Mouse (Mus musculus) lung, embryonic 15.5 days (tissue): ENCODE data around the gene Lce3d. TPM values are rescaled to one million over a fixed set of nuclear protein-coding genes. Genes with fewer than 3 reads are reported as not detected.

Experiments used
- ATAC-seq: fragments of 200-750 bp; cut with Nextera tagmentation; 2 replicates; pipeline ENCODE4 v1.8.0; 2017; ENCODE audit warnings: moderate number of reproducible peaks, borderline replicate concordance; ENCODE audit not compliant: low FRiP score, low TSS enrichment; ENCODE audit errors: extremely low read depth
- H3K27ac ChIP-seq: fragments of 300-500 bp; sonication (generic); 2 replicates; pipeline ENCODE4 v1.5.1; 2015; ENCODE audit warnings: moderate library complexity, mild to moderate bottlenecking, inconsistent platforms
- H3K27me3 ChIP-seq: fragments of 300-500 bp; sonication (generic); 2 replicates; pipeline ENCODE4 v1.6.1; 2015; ENCODE audit warnings: inconsistent platforms
- H3K36me3 ChIP-seq: fragments of 300-500 bp; sonication (generic); 2 replicates; pipeline ENCODE4 v1.6.1; 2015; ENCODE audit warnings: inconsistent platforms
- H3K4me1 ChIP-seq: fragments of 300-500 bp; sonication (generic); 2 replicates; pipeline ENCODE4 v1.6.1; 2015; ENCODE audit warnings: inconsistent platforms
- H3K4me2 ChIP-seq: fragments of 300-500 bp; sonication (generic); 2 replicates; pipeline ENCODE4 v1.6.1; 2015; ENCODE audit warnings: inconsistent platforms, mild to moderate bottlenecking, moderate library complexity
- H3K4me3 ChIP-seq: fragments of 300-500 bp; sonication (generic); 2 replicates; pipeline ENCODE4 v1.5.1; 2015; ENCODE audit warnings: mild to moderate bottlenecking, inconsistent platforms
- H3K9ac ChIP-seq: fragments of 300-500 bp; sonication (generic); 2 replicates; pipeline ENCODE4 v1.6.1; 2015; ENCODE audit warnings: inconsistent platforms
- H3K9me3 ChIP-seq: fragments of 300-500 bp; sonication (generic); 2 replicates; pipeline ENCODE4 v1.6.1; 2016; ENCODE audit warnings: inconsistent platforms
- WGBS: fragments of 180-500 bp; shearing (Covaris S2); methylation state at CpG from one replicate; pipeline ENCODE4 v1.1.7; 2015; 5-methylcytosine and 5-hydroxymethylcytosine counted together
- polyA plus RNA-seq: library from polyadenylated mRNA; unstranded; fragments of >200 nt; fragmentation: Nextera tagmentation; extraction: Ambion mirVana; gene quantifications from 2 replicates; pipeline ENCODE4 v1.2.1, GENCODE M21; 2015

Gene Lce3d
- not detected in 2 replicates for polyA plus RNA-seq

- Histone ChIP-seq H3K27ac (no peak within 1 kb of the TSS), H3K4me3 (no peak within 1 kb of the TSS), H3K36me3 (no peaks in the 10 kb centered on the region), H3K9ac (no peak within 1 kb of the TSS), H3K4me2 (no peak within 1 kb of the TSS), H3K27me3 (no peaks in the 10 kb centered on the region), H3K9me3 (no peaks in the 10 kb centered on the region), H3K4me1 (no peaks in the 10 kb centered on the region)
- no peak for ATAC-seq
- WGBS, result 89% methylated on average over 1 of the region's 1 CpGs
Observed at GRCm38 (mm10) chr3:92957090-92957489, at the start of gene Lce3d. Gene Lce3d (plus strand): TSS chr3:92957390.

- Histone ChIP-seq H3K4me3 (no peak overlapping the region), H3K27ac (no peak overlapping the region), H3K27me3 (no peaks in the 10 kb centered on the region), H3K9ac (no peak overlapping the region), H3K9me3 (no peaks in the 10 kb centered on the region), H3K36me3 (no peaks in the 10 kb centered on the region), H3K4me2 (no peak overlapping the region), H3K4me1 (no peaks in the 10 kb centered on the region)
- 27% methylated on average over 3 of the region's 4 CpGs for WGBS
- ATAC-seq, result no peak
Observed at GRCm38 (mm10) chr3:92907571-92907970, 49.6 kb upstream of the Lce3d start.

DNA sequence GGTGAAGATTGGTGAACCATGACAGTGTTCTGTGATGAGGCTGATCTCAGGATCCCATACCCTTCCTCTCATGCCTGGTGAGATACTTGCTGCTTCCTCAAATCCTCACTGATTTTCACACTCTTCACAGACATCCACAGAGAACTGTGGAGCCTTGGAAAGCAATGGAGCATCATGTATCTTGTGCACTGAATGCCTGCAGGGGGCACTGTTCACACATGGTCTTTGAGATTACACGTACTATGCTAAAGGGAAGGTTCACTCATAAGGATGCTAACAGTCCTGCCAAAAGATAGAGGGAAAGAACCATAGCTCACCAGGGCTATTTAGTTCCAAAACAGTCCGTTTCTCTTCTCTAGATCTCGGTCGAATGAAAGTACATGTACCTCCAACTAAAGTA lies 36.8 kb upstream of the Lce3d start:
- Histone ChIP-seq H3K9me3 (no peaks in the 10 kb centered on the region), H3K9ac (no peak overlapping the region), H3K27me3 (no peaks in the 10 kb centered on the region), H3K4me3 (no peak overlapping the region), H3K36me3 (no peaks in the 10 kb centered on the region), H3K4me1 (no peaks in the 10 kb centered on the region), H3K4me2 (no peak overlapping the region), H3K27ac (no peak overlapping the region)
- WGBS, result 53% methylated on average over 4 of the region's 4 CpGs
- no peak for ATAC-seq

DNA sequence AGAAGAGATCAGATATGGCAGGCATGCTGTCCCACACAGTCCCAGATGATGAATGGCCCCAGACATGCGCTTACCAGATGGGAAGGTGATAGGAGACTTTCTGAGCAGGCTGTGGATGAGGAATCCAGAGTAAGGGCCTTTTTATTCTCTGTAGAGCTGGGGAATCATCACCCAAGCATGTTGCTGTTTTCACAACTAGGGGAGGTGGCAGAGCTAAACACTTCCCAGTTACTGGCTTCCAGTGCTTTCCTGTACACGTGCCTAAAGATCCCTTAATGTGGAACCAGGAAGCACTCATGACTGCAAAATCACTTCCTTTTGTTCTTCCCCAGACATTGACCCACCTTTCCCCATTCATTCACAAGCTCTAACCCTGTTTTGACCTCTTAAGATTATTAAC lies 31.1 kb upstream of the Lce3d start, which contains the start of gene Lce3a:
Lce3a (minus strand) TSS at position 101 of the 400 bp plus-strand sequence.
- 50% methylated on average over 2 of the region's 2 CpGs for WGBS
- Histone ChIP-seq H3K36me3 (no peaks in the 10 kb centered on the region), H3K4me1 (no peaks in the 10 kb centered on the region), H3K9ac (no peak within 1 kb of the TSS), H3K4me2 (no peak within 1 kb of the TSS), H3K27ac (no peak within 1 kb of the TSS), H3K27me3 (no peaks in the 10 kb centered on the region), H3K4me3 (no peak within 1 kb of the TSS), H3K9me3 (no peaks in the 10 kb centered on the region)
- ATAC-seq, result no peak

- no peak within 1 kb of the TSS for H3K27ac ChIP-seq
- no peak within 1 kb of the TSS for H3K4me2 ChIP-seq
- no peaks in the 10 kb centered on the region for H3K4me1 ChIP-seq
- no peak for ATAC-seq
- H3K9ac ChIP-seq, result no peak within 1 kb of the TSS
- 47% methylated on average over 2 of the region's 2 CpGs for WGBS
- no peaks in the 10 kb centered on the region for H3K27me3 ChIP-seq
- H3K9me3 ChIP-seq, result no peaks in the 10 kb centered on the region
- H3K4me3 ChIP-seq, result no peak within 1 kb of the TSS
- no peaks in the 10 kb centered on the region for H3K36me3 ChIP-seq
Observed at GRCm38 (mm10) chr3:92932679-92933078, 24.5 kb upstream of the Lce3d start, which contains the start of gene Lce3b. Gene Lce3b (plus strand): TSS chr3:92932979.

GRCm38 (mm10) chr3:92944186-92944585 lies 13.0 kb upstream of the Lce3d start, which contains the start of gene Lce3c:
Gene Lce3c (plus strand): TSS chr3:92944486.
- Histone ChIP-seq H3K4me3 (no peak within 1 kb of the TSS), H3K4me1 (no peaks in the 10 kb centered on the region), H3K27me3 (no peaks in the 10 kb centered on the region), H3K4me2 (no peak within 1 kb of the TSS), H3K9ac (no peak within 1 kb of the TSS), H3K36me3 (no peaks in the 10 kb centered on the region), H3K27ac (no peak within 1 kb of the TSS), H3K9me3 (no peaks in the 10 kb centered on the region)
- 52% methylated on average over 1 of the region's 1 CpGs for WGBS
- no peak for ATAC-seq

GRCm38 (mm10) chr3:92966761-92967160 lies 9.6 kb downstream of the Lce3d start, which contains the start of gene Lce3e:
Gene Lce3e (plus strand): TSS chr3:92967061.
- 82% methylated on average over 2 of the region's 2 CpGs for WGBS

DNA sequence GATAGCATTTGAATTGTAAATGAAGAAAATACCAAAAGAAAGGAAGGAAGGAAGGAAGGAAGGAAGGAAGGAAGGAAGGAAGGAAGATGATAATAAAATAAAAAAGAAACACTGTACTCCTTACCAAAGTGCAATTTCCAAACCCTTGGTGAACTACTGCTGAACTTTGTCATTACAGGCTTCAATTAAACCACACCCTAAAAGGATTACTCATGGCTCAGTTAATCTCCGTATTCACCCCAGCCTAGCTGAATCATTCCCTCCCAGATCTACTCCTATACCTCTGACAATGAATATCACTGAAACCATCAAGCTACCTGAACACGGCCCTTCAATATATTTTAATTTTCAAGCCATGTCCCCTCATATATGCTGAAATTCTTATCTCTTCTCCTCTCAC lies 21.3 kb downstream of the Lce3d start:
- H3K9ac ChIP-seq, result no peak overlapping the region
- H3K36me3 ChIP-seq, result no peaks in the 10 kb centered on the region
- 52% methylated on average over 2 of the region's 2 CpGs for WGBS
- no peak overlapping the region for H3K4me3 ChIP-seq
- no peaks in the 10 kb centered on the region for H3K9me3 ChIP-seq
- no peak overlapping the region for H3K27ac ChIP-seq
- H3K4me1 ChIP-seq, result no peaks in the 10 kb centered on the region
- no peak overlapping the region for H3K4me2 ChIP-seq
- ATAC-seq, result no peak
- H3K27me3 ChIP-seq, result no peaks in the 10 kb centered on the region

More at GRCm38 (mm10) chr3:92966761-92967160, 9.6 kb downstream of the Lce3d start, which contains the start of gene Lce3e:
- Histone ChIP-seq H3K36me3 (no peaks in the 10 kb centered on the region), H3K27ac (no peak within 1 kb of the TSS), H3K9ac (no peak within 1 kb of the TSS), H3K9me3 (no peaks in the 10 kb centered on the region), H3K4me1 (no peaks in the 10 kb centered on the region), H3K4me3 (no peak within 1 kb of the TSS), H3K4me2 (no peak within 1 kb of the TSS), H3K27me3 (no peaks in the 10 kb centered on the region)
- no peak for ATAC-seq

- Histone ChIP-seq H3K9ac (no peak within 1 kb of the TSS), H3K27ac (no peak within 1 kb of the TSS), H3K36me3 (no peaks in the 10 kb centered on the region), H3K4me1 (no peaks in the 10 kb centered on the region), H3K4me2 (no peak within 1 kb of the TSS), H3K27me3 (no peaks in the 10 kb centered on the region), H3K9me3 (no peaks in the 10 kb centered on the region), H3K4me3 (no peak within 1 kb of the TSS)
- no peak for ATAC-seq
Observed at GRCm38 (mm10) chr3:92991926-92992325, 34.7 kb downstream of the Lce3d start, which contains the start of gene Lce3f. Gene Lce3f (plus strand): TSS chr3:92992226.

- Histone ChIP-seq H3K27me3 (no peaks in the 10 kb centered on the region), H3K4me2 (no peak overlapping the region), H3K9me3 (no peaks in the 10 kb centered on the region), H3K4me3 (no peak overlapping the region), H3K9ac (no peak overlapping the region), H3K4me1 (no peaks in the 10 kb centered on the region), H3K36me3 (no peaks in the 10 kb centered on the region), H3K27ac (no peak overlapping the region)
- WGBS, result 1% methylated on average over 7 of the region's 7 CpGs
- no peak; the same call in 1 of the 2 replicates for ATAC-seq
Observed at GRCm38 (mm10) chr3:92998691-92999090, 41.5 kb downstream of the Lce3d start.

DNA sequence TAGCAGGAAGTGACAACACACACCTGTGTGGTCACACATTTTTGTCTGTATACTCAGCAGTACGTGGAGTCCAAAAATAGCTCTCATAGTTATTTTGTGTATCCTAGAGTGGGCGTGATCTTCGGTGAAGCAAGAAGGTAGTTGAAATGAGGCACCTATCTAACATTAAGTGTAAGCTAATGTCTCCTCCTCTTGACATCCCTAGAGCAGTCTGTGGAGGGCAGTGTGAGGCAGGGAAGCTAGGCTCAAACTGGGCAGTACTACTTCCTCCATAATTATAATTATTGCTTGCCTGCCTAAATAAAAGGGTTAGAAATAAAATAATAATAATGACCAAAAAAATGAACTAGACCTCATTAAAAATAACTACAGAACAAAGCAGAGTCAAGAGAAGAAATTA lies 43.4 kb downstream of the Lce3d start:
- 62% methylated on average over 3 of the region's 3 CpGs for WGBS
- Histone ChIP-seq H3K9ac (no peak overlapping the region), H3K4me3 (no peak overlapping the region), H3K4me1 (no peaks in the 10 kb centered on the region), H3K9me3 (no peaks in the 10 kb centered on the region), H3K27me3 (no peaks in the 10 kb centered on the region), H3K36me3 (no peaks in the 10 kb centered on the region), H3K27ac (no peak overlapping the region), H3K4me2 (no peak overlapping the region)
- ATAC-seq, result no peak

- Histone ChIP-seq H3K9me3 (no peaks in the 10 kb centered on the region), H3K4me3 (no peak overlapping the region), H3K27me3 (no peaks in the 10 kb centered on the region), H3K4me2 (no peak overlapping the region), H3K4me1 (no peaks in the 10 kb centered on the region), H3K9ac (no peak overlapping the region), H3K27ac (no peak overlapping the region), H3K36me3 (no peaks in the 10 kb centered on the region)
- no peak for ATAC-seq
- WGBS, result 68% methylated on average over 4 of the region's 4 CpGs
Observed at GRCm38 (mm10) chr3:93002843-93003242, 45.7 kb downstream of the Lce3d start.
